Mouse (Mus musculus) forebrain, embryonic 12.5 days (tissue): ENCODE data around the gene Vps8. TPM values are rescaled to one million over a fixed set of nuclear protein-coding genes. Genes with fewer than 3 reads are reported as not detected.

Experiments used
- polyA plus RNA-seq: library from polyadenylated mRNA; unstranded; fragments of >200 nt; fragmentation: Nextera tagmentation; extraction: Ambion mirVana; gene quantifications from 2 replicates; pipeline ENCODE4 v1.2.1, GENCODE M21; 2016

Vps8 gene
- polyA plus RNA-seq, 1 experiment from 2014 or later = 30.1 TPM

Other genes starting within 250 kb of the Vps8 start
- gene Ephb3, start 218.4 kb upstream of the Vps8 start, polyA plus RNA-seq = 16.7 and 17.7 TPM in 2 replicates